Mouse (Mus musculus): ENCODE data around the gene Rc3h1.
"Not testable (repeated sequence)": the region's sequence is repeated elsewhere in the genome, so short reads cannot be mapped to it uniquely, and the experiment has no call there.

Rc3h1 gene

GRCm38 (mm10) chr1:160963199-160963598 is 57.0 kb downstream of the Rc3h1 start:
- DNase-seq (ENCODE audit: low spot score in 2 of 2): no peak

- no peak for DNase-seq (ENCODE audit: low spot score in 2 of 2)
These were observed 61.0 kb downstream of the Rc3h1 start for GRCm38 (mm10) chr1:160967268-160967667.

- DNase-seq (ENCODE audit: low spot score in 2 of 2): no peak
These were observed 62.4 kb downstream of the Rc3h1 start for GRCm38 (mm10) chr1:160968643-160969042.

GRCm38 (mm10) chr1:160978071-160978735 is 72.0 kb downstream of the Rc3h1 start, which contains the start of gene Serpinc1:
Gene Serpinc1, plus strand, starts transcription at chr1:160978585.
- DNase-seq (ENCODE audit: low spot score in 2 of 2): no peak

- DNase-seq (ENCODE audit: low spot score in 2 of 2): no peak
These were observed 73.8 kb downstream of the Rc3h1 start for GRCm38 (mm10) chr1:160980021-160980420.

- no peak for DNase-seq (ENCODE audit: low spot score in 2 of 2)
These were observed 74.5 kb downstream of the Rc3h1 start for GRCm38 (mm10) chr1:160980537-160981234.

GRCm38 (mm10) chr1:160981337-160981736 is 75.1 kb downstream of the Rc3h1 start:
- no peak for DNase-seq (ENCODE audit: low spot score in 2 of 2)

- no peak for DNase-seq (ENCODE audit: low spot score in 2 of 2)
These were observed 76.7 kb downstream of the Rc3h1 start for GRCm38 (mm10) chr1:160982887-160983286.

- not testable (repeated sequence) for DNase-seq (ENCODE audit: low spot score in 2 of 2)
These were observed 78.5 kb downstream of the Rc3h1 start for GRCm38 (mm10) chr1:160984731-160985130.

GRCm38 (mm10) chr1:160985477-160985876 is 79.3 kb downstream of the Rc3h1 start:
- no peak for DNase-seq (ENCODE audit: low spot score in 2 of 2)

GRCm38 (mm10) chr1:160986881-160987635 is 80.8 kb downstream of the Rc3h1 start:
- no peak for DNase-seq (ENCODE audit: low spot score in 2 of 2)

- no peak for DNase-seq (ENCODE audit: low spot score in 2 of 2)
These were observed 83.2 kb downstream of the Rc3h1 start for GRCm38 (mm10) chr1:160989395-160989794.

GRCm38 (mm10) chr1:160993851-160994250 is 87.6 kb downstream of the Rc3h1 start:
- DNase-seq (ENCODE audit: low spot score in 2 of 2): no peak

- DNase-seq (ENCODE audit: low spot score in 2 of 2): no peak
These were observed 98.7 kb downstream of the Rc3h1 start for GRCm38 (mm10) chr1:161004942-161005341.

GRCm38 (mm10) chr1:161005526-161005925 is 99.3 kb downstream of the Rc3h1 start:
- no peak for DNase-seq (ENCODE audit: low spot score in 2 of 2)

GRCm38 (mm10) chr1:161006471-161006870 is 100.3 kb downstream of the Rc3h1 start:
- no peak for DNase-seq (ENCODE audit: low spot score in 2 of 2)

- no peak for DNase-seq (ENCODE audit: low spot score in 2 of 2)
These were observed 101.8 kb downstream of the Rc3h1 start for GRCm38 (mm10) chr1:161008038-161008437.

GRCm38 (mm10) chr1:161010436-161010835 is 104.2 kb downstream of the Rc3h1 start:
- no peak for DNase-seq (ENCODE audit: low spot score in 2 of 2)

- DNase-seq (ENCODE audit: low spot score in 2 of 2): no peak
These were observed 110.2 kb downstream of the Rc3h1 start for GRCm38 (mm10) chr1:161016378-161016777.

- DNase-seq (ENCODE audit: low spot score in 2 of 2): no peak
These were observed 113.8 kb downstream of the Rc3h1 start for GRCm38 (mm10) chr1:161020051-161020450.

Data from urinary bladder, postnatal 36 days (tissue).